Mouse (Mus musculus) gastrocnemius, adult 8-10 months (tissue): ENCODE data around the gene Sipa1l3. TPM values are rescaled to one million over a fixed set of nuclear protein-coding genes. Genes with fewer than 3 reads are reported as not detected.

ENCODE experiments used
- DNase-seq, 2 experiments: peaks; one replicate each; pipeline ENCODE4 v3.0.0; 2022; ENCODE audit warnings: low spot score in 2 of 2
- total RNA-seq, 4 experiments: library from RNA; stranded (reverse); gene quantifications; 2 replicates each; pipeline ENCODE4 v1.2.4; 2022

Gene Sipa1l3
- total RNA-seq, 4 experiments from 2014 or later = 5.3 to 7.0 (median 6.2) TPM

DNA sequence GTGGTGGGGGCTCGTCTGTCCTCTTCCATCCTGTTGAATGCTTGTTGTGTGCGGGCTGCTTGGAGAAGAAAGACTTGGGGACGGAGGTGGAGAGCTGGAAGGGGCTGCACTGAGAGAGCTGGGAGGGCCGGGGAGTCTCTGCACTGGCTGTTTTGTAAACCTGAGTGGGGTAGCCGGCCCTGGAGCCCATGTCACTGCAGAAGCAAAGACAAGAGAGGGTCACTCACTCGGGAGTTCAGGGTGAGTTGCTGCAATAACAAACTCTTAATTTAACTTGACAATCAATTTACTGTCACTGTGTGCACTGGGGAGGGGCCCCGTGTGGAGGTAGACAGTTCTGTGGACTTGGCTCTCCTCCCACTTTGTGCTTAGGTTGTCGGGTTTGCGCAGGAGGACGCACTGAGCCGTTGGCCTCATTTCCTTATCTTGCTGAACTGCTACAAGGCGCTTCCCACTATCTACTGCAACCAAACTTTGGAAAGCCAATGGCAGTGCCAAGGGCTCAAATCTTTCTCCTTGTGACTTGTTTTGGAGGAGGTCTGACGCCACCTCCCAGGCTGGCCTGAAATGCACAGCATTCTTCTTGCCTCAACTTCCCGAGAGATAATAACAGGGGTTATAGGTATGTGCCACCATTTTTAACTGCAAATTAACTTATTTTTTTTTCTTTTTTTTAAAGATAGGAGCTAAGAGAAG is 179.3 kb downstream of the Sipa1l3 start:
- DNase-seq = no peak

DNA sequence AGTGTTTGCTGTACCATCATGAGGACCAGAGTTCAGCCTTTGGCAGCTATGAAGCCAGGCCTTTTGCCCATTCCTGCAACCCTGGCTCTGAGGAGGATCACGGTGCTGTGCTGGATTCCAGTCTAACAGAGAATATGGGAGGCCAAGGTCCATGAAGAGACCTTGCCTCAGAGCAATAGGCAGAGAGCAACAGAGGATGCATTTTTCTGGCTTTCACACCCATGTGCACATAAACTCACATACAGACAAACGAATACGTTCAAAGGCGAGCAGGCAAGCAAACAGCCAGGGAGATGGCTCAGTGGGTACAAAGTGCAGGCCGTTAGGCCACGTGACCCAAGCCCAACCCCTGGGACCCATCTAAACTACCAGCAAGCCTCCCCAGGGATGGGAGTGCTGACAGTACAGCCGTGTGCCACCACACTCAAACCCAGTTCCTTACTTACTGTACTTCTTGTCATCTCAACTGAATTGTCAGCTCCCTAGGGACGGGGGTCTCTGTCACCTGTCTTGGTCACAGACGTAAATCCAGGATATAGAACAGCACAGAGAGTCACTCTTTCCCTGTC is 180.0 kb downstream of the Sipa1l3 start:
- DNase-seq = no peak

GRCm38 (mm10) chr7:29337766-29338165 is 180.7 kb downstream of the Sipa1l3 start:
- no peak for DNase-seq

DNA sequence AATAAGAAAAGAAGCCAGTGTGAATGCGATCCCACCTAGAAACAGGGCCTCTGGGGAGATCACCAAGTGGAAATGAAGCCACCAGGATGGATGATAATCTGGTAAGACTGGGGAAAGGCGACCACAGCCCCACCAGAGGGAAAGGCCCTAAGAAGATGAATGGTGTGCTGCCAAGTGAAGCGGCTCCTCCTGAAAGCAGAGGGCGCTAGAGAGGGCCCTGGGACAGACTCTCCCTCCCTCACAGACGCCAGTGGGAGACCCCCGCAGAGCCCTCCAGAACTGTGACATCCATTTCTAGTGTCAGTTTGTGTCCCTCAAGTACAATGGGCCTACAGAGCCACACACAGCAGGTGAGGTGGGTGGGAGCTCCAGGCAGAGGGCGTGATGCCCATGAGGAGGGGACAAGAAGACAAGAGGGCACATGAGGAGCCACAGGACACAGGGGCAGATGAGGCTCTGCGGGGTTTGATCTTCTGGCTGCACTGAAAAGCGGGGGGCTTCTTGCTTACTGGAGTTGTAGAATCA is 181.6 kb downstream of the Sipa1l3 start:
- DNase-seq = no peak

GRCm38 (mm10) chr7:29335841-29336671 is 182.4 kb downstream of the Sipa1l3 start:
- no peak for DNase-seq

- no peak for DNase-seq
These were observed 183.2 kb downstream of the Sipa1l3 start for GRCm38 (mm10) chr7:29335276-29335675.

DNA sequence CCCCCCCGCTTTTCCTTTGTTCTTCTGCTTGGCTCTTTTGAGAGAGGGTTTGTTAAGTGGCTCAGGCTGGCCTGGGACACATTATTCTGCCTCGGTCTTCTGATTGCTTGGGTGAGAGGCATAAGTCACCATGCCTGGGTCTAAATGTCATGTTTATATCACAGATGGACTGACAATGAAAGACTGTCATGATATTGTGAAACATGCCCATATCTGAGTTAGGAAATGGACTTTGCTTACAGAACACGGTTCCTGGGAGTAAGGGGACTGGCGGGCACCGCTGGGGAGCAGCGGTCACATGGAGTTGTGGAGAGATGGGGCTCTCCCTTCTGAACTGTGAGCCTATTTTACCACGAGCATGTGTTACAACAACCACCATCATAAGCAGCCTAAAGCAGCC is 184.3 kb downstream of the Sipa1l3 start:
- DNase-seq = no peak

DNA sequence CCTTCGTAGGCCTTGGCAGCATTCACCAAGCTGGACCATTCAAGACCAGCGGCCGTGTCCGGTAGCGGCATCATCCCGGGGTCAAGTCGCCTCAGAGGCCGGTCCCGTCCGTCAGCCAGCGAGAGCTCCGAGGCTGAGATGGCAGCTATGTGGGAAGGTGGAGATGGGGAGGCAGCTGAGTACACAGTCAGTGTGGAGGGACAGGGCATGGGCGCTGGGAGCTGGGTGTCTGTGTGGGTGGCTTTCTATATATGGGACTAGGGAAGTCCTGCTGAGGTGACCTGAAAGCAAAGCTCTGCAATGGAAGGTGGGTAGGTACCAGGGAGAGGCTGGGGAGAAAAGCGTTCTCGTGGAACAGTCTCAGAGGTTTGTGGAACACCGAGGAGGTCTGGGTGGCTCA is 189.5 kb downstream of the Sipa1l3 start:
- DNase-seq = no peak

DNA sequence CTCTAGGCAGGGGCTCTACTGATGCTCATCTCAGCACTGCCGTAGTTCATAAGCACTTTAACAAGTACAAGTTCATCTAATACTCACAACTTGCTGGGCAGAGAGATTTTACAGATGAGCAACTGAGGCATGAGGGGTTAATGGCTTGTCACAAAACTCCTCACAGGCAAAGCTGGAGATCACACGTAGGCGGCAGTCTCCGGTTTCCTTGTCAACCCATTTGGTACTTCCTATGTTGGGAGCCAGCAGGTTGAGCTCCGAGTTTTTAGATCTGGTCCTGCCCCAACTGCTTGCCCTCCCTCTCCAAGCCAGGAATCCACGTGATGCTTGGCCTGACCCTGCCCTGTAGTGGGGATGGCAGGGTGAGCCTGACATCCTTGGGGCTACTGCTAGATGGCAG is 191.4 kb downstream of the Sipa1l3 start:
- DNase-seq = no peak

DNA sequence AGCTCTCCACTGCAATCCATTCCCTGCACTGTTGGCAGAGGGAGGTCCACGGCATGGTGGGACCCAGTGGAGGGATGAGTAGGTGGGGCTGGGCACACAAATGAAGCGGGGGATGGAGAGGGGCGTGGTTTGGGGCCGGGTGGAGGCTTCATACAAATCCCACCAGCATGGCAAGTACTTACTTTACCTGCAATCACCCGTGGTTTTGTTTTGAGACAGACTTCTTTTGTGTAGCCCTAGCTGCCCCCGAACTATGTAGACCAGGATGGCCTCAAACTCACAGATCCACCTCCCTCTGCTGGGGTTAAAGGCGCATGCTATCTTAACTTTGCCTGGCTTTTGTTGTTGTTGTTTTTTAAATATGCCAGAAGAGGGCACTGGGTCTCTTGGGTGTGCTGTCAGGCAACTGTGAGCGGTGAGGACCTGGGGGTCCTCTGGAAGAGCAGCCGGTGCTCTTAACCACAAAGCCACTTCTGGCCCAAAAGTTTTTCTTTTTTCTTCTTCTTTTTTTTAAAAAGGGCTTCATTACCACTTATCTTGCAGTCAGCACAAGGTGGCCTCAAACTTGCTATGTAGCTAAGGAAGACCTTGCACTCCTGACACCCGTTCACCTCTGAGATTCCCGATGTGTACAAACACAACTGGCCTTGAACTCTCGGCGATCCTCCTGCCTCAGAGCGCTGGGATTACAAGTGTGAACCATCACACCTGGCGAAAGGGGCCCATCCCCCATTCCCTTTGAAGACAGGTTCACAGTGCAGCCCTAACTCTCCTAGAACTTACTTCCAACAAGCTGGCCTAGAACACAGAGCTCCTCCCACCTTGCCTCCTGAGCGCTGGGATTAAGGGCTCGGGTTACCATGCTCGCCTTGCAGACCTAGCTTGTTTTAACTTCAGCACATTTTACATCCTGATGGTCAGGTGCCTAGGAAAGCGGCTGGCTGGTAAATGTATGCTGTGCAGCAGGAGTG is 198.8 kb downstream of the Sipa1l3 start:
- DNase-seq = no peak

DNA sequence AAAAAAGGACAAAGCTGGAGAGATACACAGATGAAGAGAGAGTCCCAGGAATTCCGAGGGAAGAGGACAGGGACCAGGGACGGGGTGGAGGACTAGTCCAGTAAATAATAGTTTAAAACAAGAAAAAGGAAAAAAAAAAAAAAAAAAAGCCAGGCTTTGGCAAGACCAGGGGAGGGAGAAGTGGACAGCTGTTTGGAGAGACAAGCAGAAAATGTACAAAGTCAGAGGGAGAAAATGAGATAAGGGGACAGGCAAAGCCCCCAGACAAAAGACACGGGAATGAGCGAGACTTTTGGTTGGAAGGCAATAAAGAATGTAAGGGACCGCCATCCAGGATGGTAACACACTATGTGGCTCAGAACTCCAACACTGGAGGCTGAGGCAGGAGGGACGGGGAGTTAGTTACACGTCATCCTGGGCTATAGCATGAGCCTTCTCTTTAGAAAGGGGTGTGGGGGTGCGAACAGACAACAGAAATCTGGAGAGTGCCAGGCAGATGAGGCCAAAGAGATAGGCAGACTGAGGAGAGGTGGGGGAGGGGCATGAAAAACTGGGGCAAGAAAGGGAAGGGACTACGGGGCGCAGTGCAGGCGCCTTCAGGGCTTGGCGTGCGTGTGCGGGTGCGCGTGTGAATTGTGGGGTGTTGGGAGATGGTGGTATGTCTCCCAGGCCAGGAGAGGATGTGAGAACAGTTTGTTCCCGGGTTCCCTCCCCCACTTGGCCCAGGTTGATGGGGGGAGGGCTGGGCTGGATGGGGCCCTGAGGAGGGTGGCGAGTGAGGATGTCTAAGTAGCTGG is 200.1 kb downstream of the Sipa1l3 start:
- peak; percentile 20 to 46 for DNase-seq

DNA sequence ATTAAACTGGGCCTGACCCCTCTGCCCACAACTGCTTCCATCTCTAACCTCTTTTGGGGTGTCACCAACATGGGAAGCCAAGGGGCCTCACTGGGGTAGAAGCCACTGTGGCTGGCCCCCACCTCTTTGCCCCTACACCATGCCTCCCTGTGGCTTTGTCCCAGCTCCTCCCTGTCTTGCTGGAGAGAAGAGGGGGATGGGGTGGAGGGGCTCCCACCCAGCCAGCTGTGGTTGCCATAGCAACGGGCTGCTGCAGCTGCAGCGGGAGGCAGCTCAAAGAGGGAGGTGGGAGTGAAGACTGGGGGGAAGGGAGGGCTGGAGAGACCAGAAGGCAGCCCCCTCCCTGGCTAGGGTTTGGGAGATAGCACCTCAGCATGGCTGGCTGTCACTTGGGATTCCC is 200.9 kb downstream of the Sipa1l3 start:
- no peak for DNase-seq

GRCm38 (mm10) chr7:29316976-29317375 is 201.5 kb downstream of the Sipa1l3 start:
- DNase-seq = no peak

- DNase-seq = no peak
These were observed 202.2 kb downstream of the Sipa1l3 start for GRCm38 (mm10) chr7:29316137-29316734.

GRCm38 (mm10) chr7:29314844-29315628 is 203.4 kb downstream of the Sipa1l3 start:
- DNase-seq = no peak

- no peak for DNase-seq
These were observed 204.7 kb downstream of the Sipa1l3 start for GRCm38 (mm10) chr7:29313572-29314261.

- no peak for DNase-seq
These were observed 205.4 kb downstream of the Sipa1l3 start for GRCm38 (mm10) chr7:29313051-29313450.

DNA sequence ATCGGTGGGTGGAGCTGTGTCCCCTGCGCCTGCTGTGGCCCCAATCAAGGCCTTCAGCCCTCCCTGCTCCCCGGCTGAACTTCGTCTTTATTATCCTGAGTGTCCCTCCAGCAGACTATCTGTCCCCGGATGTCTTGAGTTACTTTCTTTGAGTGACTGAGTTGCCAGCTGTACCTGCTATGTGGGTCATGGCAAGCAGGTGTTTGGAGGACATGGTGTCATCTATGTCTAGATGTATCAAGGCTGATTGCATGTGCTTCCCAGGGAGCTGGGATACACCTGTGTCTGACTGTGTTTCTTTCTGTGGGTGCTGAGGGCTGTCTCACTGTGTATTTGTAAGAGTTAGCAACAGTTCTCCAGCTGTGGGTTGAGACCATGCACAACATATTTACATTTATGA is 208.7 kb downstream of the Sipa1l3 start:
- DNase-seq = no peak
